Mouse (Mus musculus): ENCODE results near the gene Cnot2. TPM values are rescaled to one million over a fixed set of nuclear protein-coding genes. Genes with fewer than 3 reads are reported as not detected.

The Cnot2 gene
- polyA plus RNA-seq, 1 experiment from 2014 or later, result 88.1 TPM

- ATAC-seq, result no peak
- H3K36me3 ChIP-seq, result no peaks in the 10 kb centered on the region
- H3K4me2 ChIP-seq (replicated peaks), result no peak overlapping the region
- 93% methylated on average over 11 of the region's 11 CpGs for WGBS
- no peak overlapping the region for H3K27ac ChIP-seq
- no peak overlapping the region for H3K9ac ChIP-seq
- H3K4me3 ChIP-seq (replicated peaks), result no peak overlapping the region
- H3K4me1 ChIP-seq (replicated peaks), result peaks cover 5% of the 10 kb centered on the region; the same call in 1 of the 2 replicates
- peaks cover 5% of the 10 kb centered on the region; the same call in 1 of the 2 replicates for H3K27me3 ChIP-seq (replicated peaks)
- no peaks in the 10 kb centered on the region for H3K9me3 ChIP-seq
These were observed 110.9 kb downstream of the Cnot2 start for GRCm38 (mm10) chr10:116470306-116470925.

- no peaks in the 10 kb centered on the region for H3K36me3 ChIP-seq
- H3K4me3 ChIP-seq (replicated peaks), result no peak overlapping the region
- H3K27me3 ChIP-seq (replicated peaks), result no peaks in the 10 kb centered on the region
- no peak overlapping the region for H3K27ac ChIP-seq
- WGBS, result 79% methylated on average over 5 of the region's 5 CpGs
- H3K9ac ChIP-seq, result no peak overlapping the region
- peaks cover 4% of the 10 kb centered on the region; the same call in 1 of the 2 replicates for H3K4me1 ChIP-seq (replicated peaks)
- ATAC-seq, result no peak
- H3K9me3 ChIP-seq, result no peaks in the 10 kb centered on the region
- no peak overlapping the region for H3K4me2 ChIP-seq (replicated peaks)
These were observed 113.2 kb downstream of the Cnot2 start for GRCm38 (mm10) chr10:116468094-116468493.

GRCm38 (mm10) chr10:116463753-116464345 is 117.5 kb downstream of the Cnot2 start:
- no peak overlapping the region for H3K4me2 ChIP-seq (replicated peaks)
- H3K9me3 ChIP-seq, result no peaks in the 10 kb centered on the region
- H3K27me3 ChIP-seq (replicated peaks), result no peaks in the 10 kb centered on the region
- H3K4me1 ChIP-seq (replicated peaks), result no peaks in the 10 kb centered on the region
- no peak overlapping the region for H3K4me3 ChIP-seq (replicated peaks)
- H3K27ac ChIP-seq, result no peak overlapping the region
- no peak overlapping the region for H3K9ac ChIP-seq
- 93% methylated on average over 12 of the region's 12 CpGs for WGBS
- no peaks in the 10 kb centered on the region for H3K36me3 ChIP-seq
- ATAC-seq, result no peak

GRCm38 (mm10) chr10:116461443-116461842 is 119.9 kb downstream of the Cnot2 start:
- no peak overlapping the region for H3K9ac ChIP-seq
- H3K4me2 ChIP-seq (replicated peaks), result no peak overlapping the region
- H3K27ac ChIP-seq, result no peak overlapping the region
- H3K9me3 ChIP-seq, result no peaks in the 10 kb centered on the region
- WGBS, result 90% methylated on average over 9 of the region's 9 CpGs
- no peak overlapping the region for H3K4me3 ChIP-seq (replicated peaks)
- no peaks in the 10 kb centered on the region for H3K36me3 ChIP-seq
- no peaks in the 10 kb centered on the region for H3K27me3 ChIP-seq (replicated peaks)
- no peaks in the 10 kb centered on the region for H3K4me1 ChIP-seq (replicated peaks)
- no peak for ATAC-seq

DNA sequence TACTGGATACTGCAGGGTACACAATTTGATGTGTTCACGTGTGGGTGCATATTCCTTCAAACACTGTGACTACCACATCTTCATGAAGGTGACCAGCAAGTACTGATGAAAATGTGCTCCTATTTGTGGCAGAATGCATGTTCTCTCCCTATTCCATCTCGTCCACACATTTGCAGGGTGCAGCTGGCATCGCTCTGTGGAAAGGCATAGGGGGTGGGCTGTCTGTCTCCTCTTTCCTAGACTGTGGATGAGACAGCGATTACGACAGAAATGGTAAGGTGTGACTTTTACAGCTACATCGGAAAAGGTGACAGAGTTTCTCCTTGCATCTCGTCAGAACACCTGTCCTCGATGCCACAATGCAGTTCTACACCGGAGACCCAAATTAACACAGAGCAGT is 122.5 kb downstream of the Cnot2 start:
- no peaks in the 10 kb centered on the region for H3K27me3 ChIP-seq (replicated peaks)
- WGBS, result 93% methylated on average over 9 of the region's 9 CpGs
- H3K9me3 ChIP-seq, result no peaks in the 10 kb centered on the region
- no peak overlapping the region for H3K27ac ChIP-seq
- H3K4me3 ChIP-seq (replicated peaks), result no peak overlapping the region
- no peaks in the 10 kb centered on the region for H3K4me1 ChIP-seq (replicated peaks)
- H3K9ac ChIP-seq, result no peak overlapping the region
- no peak for ATAC-seq
- H3K4me2 ChIP-seq (replicated peaks), result no peak overlapping the region
- no peaks in the 10 kb centered on the region for H3K36me3 ChIP-seq

DNA sequence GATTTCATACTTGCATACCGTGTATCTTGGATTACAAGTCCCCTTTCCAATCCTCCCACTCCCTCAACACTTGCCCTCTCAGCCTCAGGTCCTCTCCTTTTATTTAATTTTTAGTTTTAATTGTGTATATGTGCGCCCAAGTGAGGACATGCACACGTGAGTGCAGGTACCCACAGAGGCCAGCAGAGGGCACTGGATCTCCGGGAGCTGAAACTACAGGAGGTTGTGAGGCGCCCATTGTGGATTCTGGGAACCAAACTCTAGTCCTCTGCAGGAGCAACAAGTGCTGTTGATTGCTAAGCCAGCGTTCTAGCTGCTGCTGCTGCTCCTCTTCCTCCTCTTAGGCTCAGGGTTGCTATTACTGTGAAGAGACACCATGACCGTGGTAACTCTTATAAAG is 128.5 kb downstream of the Cnot2 start:
- H3K9me3 ChIP-seq, result no peaks in the 10 kb centered on the region
- 94% methylated on average over 7 of the region's 7 CpGs for WGBS
- H3K27ac ChIP-seq, result no peak overlapping the region
- no peak overlapping the region for H3K4me3 ChIP-seq (replicated peaks)
- H3K36me3 ChIP-seq, result no peaks in the 10 kb centered on the region
- H3K4me1 ChIP-seq (replicated peaks), result no peaks in the 10 kb centered on the region
- ATAC-seq, result no peak
- no peak overlapping the region for H3K4me2 ChIP-seq (replicated peaks)
- H3K9ac ChIP-seq, result no peak overlapping the region
- no peaks in the 10 kb centered on the region for H3K27me3 ChIP-seq (replicated peaks)

DNA sequence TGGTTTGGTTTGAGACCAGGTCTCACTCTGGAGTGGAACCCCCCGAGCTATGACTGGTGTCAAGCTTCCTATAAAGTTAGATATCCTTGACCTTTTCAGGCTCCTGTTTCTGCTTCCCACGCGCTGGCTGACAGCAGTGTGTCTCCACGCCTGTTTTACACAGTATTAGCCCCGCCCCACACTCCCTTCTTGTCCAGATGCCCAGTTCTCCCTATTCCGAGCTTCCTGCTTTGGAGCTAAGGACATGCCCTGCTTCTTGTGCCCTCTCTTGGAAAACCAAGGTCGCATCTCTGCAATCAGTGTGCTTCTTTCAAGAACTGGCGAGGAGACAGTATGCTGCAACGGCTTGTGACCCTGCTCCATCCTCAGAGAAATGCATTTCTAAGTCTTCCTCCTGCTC is 130.7 kb downstream of the Cnot2 start:
- ATAC-seq, result no peak
- Histone ChIP-seq H3K36me3 (no peaks in the 10 kb centered on the region), H3K4me3 (replicated peaks) (no peak overlapping the region), H3K4me1 (replicated peaks) (no peaks in the 10 kb centered on the region), H3K9me3 (no peaks in the 10 kb centered on the region), H3K4me2 (replicated peaks) (no peak overlapping the region), H3K27me3 (replicated peaks) (no peaks in the 10 kb centered on the region), H3K27ac (no peak overlapping the region), H3K9ac (no peak overlapping the region)
- WGBS, result 63% methylated on average over 9 of the region's 9 CpGs

GRCm38 (mm10) chr10:116448166-116448565 is 133.1 kb downstream of the Cnot2 start:
- no peaks in the 10 kb centered on the region for H3K36me3 ChIP-seq
- no peak for ATAC-seq

DNA sequence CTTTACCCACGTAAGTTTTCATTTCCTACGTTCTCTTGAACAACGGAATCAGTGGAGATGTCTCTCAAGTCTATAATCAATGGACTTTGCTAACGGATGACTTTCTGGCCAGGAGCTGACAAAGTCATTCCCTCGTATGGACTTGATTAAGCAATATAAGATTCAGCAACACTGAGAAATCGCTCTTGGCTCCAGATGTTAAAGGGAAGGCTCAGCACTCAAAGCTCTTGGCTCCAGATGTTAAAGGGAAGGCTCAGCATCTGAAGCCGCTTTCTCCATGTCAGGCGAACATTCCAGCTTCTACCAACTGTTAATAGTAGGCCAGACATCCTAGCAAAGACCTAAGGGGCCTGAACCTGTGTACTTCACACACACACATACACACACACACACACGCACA is 134.1 kb downstream of the Cnot2 start:
- Histone ChIP-seq H3K36me3 (no peaks in the 10 kb centered on the region), H3K4me1 (replicated peaks) (no peaks in the 10 kb centered on the region), H3K27me3 (replicated peaks) (no peaks in the 10 kb centered on the region), H3K9me3 (no peaks in the 10 kb centered on the region), H3K27ac (no peak overlapping the region), H3K4me3 (replicated peaks) (no peak overlapping the region), H3K4me2 (replicated peaks) (no peak overlapping the region), H3K9ac (no peak overlapping the region)
- WGBS, result 91% methylated on average over 9 of the region's 9 CpGs
- ATAC-seq, result no peak

More at GRCm38 (mm10) chr10:116448166-116448565, 133.1 kb downstream of the Cnot2 start:
- Histone ChIP-seq H3K9ac (no peak overlapping the region), H3K4me3 (replicated peaks) (no peak overlapping the region), H3K4me1 (replicated peaks) (no peaks in the 10 kb centered on the region), H3K27me3 (replicated peaks) (no peaks in the 10 kb centered on the region), H3K4me2 (replicated peaks) (no peak overlapping the region), H3K27ac (no peak overlapping the region), H3K9me3 (no peaks in the 10 kb centered on the region)
- WGBS, result 94% methylated on average over 12 of the region's 12 CpGs

DNA sequence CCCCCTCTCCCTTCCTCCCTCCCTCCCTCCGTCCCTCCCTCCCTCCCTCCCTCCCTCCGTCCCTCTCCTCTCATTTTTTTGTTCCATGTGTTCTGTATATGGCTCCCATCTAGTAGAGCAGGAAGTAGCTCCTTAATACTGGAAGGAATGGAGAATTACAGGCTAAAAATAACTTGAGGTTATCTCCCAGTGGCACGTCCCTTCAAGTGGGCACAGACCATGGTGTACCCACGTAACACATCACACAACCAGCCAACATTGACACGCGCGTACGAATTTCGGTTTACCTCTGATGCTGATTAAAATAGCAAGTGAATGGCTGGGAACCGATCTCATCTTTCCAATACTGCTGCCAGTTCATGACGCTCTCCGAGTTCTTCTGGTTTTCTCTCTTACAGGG is 135.3 kb downstream of the Cnot2 start:
- H3K27ac ChIP-seq, result no peak overlapping the region
- H3K4me3 ChIP-seq (replicated peaks), result no peak overlapping the region
- no peaks in the 10 kb centered on the region for H3K27me3 ChIP-seq (replicated peaks)
- H3K9me3 ChIP-seq, result no peaks in the 10 kb centered on the region
- 94% methylated on average over 10 of the region's 12 CpGs for WGBS
- no peaks in the 10 kb centered on the region for H3K4me1 ChIP-seq (replicated peaks)
- no peak overlapping the region for H3K9ac ChIP-seq
- no peak overlapping the region for H3K4me2 ChIP-seq (replicated peaks)
- H3K36me3 ChIP-seq, result no peaks in the 10 kb centered on the region
- no peak for ATAC-seq

- Histone ChIP-seq H3K27me3 (replicated peaks) (no peaks in the 10 kb centered on the region), H3K36me3 (no peaks in the 10 kb centered on the region), H3K9me3 (no peaks in the 10 kb centered on the region), H3K9ac (no peak overlapping the region), H3K4me3 (replicated peaks) (no peak overlapping the region), H3K4me2 (replicated peaks) (no peak overlapping the region), H3K27ac (no peak overlapping the region), H3K4me1 (replicated peaks) (no peaks in the 10 kb centered on the region)
- WGBS, result 92% methylated on average over 8 of the region's 8 CpGs
- ATAC-seq, result no peak
These were observed 136.5 kb downstream of the Cnot2 start for GRCm38 (mm10) chr10:116444826-116445225.

- ATAC-seq, result no peak
- no peak overlapping the region for H3K9ac ChIP-seq
- no peak overlapping the region for H3K4me3 ChIP-seq (replicated peaks)
- H3K9me3 ChIP-seq, result no peaks in the 10 kb centered on the region
- no peak overlapping the region for H3K4me2 ChIP-seq (replicated peaks)
- no peak overlapping the region for H3K27ac ChIP-seq
- WGBS, result 95% methylated on average over 10 of the region's 10 CpGs
- H3K27me3 ChIP-seq (replicated peaks), result no peaks in the 10 kb centered on the region
- H3K36me3 ChIP-seq, result no peaks in the 10 kb centered on the region
- no peaks in the 10 kb centered on the region for H3K4me1 ChIP-seq (replicated peaks)
These were observed 136.9 kb downstream of the Cnot2 start for GRCm38 (mm10) chr10:116444371-116444770.

GRCm38 (mm10) chr10:116440946-116441345 is 140.4 kb downstream of the Cnot2 start:
- H3K27ac ChIP-seq, result no peak overlapping the region
- H3K4me2 ChIP-seq (replicated peaks), result no peak overlapping the region
- H3K9ac ChIP-seq, result no peak overlapping the region
- H3K4me3 ChIP-seq (replicated peaks), result no peak overlapping the region
- H3K9me3 ChIP-seq, result no peaks in the 10 kb centered on the region
- no peaks in the 10 kb centered on the region for H3K27me3 ChIP-seq (replicated peaks)
- WGBS, result 94% methylated on average over 7 of the region's 7 CpGs
- ATAC-seq, result no peak
- H3K36me3 ChIP-seq, result no peaks in the 10 kb centered on the region
- no peaks in the 10 kb centered on the region for H3K4me1 ChIP-seq (replicated peaks)

Data from intestine, embryonic 15.5 days (tissue).